Mouse (Mus musculus): ENCODE measurements at regions not wholly inside any gene's neighbourhood (a gene's known extent, or its start where the extent isn't known, plus 50 kb on each side); places are given as distances from the start of the nearest gene placed in this dataset.
A peak's percentile ranks its signal among the peaks of the same experiment; 100 is the strongest.

DNA sequence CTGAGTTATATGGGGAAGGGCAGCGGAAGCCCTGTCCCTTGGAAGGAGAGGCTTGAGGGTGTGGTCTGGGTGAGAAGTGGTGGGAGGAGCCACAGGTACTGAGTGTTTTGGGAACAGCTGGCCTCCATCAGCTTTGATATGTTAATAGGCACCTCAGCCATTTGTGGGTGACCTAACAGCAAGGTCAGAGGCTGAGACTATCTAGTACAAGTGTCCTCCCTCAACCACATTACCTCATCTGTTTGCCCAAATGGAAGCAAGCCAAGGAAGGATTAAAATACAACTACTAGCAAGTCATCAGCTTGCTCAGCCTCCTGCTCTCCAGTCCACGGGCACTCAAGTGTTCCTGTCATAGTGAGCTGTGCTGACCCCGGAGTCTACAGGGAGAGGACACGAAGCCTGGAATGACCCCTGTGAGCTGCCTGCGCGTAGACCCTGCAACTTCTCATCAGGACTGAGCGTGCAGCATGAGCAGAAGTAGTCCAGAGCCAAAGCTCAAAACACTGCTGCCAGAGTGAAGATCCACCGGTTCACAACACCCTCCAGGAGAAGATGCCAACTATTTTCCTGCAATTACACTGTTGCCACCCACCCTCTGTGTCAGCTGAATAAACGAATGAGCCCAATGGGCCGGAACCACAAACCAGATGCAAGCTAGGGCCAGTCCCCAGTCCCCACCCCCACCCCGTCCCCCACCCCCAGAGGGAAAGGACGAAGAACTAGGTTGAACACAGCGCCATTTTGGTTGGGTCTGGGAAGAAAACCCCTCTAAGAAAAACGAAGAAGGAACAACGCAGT is 239.6 kb downstream of the Qk start:
- no peak for DNase-seq (ENCODE audit: low spot score in 2 of 2)

DNA sequence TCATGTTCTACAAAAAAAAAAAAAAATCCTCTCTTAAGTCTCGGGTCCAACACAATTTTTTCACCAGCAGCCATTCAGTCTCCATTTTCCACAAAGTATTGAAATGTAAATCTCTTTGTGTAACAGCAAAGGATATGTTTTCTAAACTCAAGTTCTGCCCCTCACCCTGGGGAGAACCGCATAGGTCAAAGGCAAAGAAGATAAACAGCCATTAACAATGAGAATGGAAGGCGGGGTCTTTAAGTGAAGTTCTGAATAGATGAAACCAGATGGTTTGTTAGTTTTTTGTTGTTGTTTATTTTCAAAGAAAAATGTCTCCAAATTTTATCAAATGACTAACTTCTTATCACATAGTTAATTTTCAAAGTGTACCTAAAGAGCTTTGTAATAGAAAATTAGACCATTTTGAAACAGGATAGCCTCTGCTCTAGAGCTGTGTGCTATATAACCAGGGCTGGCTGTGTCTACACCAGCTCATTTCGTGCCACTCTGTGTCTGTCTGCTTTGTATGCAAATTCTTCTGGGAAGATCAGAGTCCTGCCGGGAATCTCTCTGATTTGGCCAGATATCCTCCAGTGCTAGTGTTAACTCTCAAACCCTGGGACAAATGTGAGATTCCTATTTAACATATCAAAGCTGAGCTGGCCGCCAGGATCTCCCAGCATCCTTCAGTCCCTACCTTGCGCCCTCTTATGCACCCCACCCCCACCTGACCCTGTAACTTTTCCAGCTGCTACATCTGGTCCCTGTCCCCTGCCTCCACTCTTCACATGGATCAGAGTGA is 240.9 kb downstream of the Qk start:
- no peak for DNase-seq (ENCODE audit: low spot score in 2 of 2)

DNA sequence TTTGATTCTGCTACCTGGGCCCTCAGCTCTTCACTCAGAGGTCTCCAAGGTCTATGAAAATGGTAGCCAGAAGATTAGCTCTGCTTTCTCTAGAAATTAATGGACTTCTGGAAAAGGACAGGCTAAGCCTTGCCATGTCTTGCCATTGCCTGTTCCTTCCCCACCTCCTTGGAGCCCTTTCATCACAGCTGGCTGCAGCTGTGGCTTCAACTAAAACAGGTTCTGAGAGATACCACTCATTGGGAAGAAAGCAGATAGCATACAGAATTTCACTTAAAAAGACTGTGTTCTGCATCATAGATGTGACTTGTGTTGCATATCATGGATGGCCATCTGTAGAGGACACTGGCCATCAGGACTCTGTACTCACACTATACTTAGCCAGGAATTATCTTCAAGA is 246.4 kb downstream of the Qk start:
- no peak for DNase-seq (ENCODE audit: low spot score in 2 of 2)

DNA sequence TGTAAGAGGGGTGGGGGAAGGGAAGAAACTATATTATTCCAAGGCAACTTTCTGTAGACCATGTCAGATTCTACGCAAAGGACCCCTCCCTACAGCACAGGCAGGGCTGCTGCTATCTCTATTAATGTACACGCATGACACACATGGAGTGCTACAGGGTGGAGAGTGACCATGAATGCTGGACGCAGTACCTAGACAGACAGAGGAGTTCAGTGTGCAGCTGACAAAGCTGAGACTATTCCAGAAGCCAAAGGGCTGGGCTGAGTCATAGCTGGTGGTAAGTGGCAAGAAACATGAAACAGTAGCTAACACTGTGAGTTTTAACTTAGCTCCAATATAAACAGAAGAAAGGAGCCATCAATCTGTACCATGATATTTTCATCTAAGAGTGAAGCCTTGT is 250.4 kb downstream of the Qk start:
- DNase-seq (ENCODE audit: low spot score in 2 of 2): no peak

DNA sequence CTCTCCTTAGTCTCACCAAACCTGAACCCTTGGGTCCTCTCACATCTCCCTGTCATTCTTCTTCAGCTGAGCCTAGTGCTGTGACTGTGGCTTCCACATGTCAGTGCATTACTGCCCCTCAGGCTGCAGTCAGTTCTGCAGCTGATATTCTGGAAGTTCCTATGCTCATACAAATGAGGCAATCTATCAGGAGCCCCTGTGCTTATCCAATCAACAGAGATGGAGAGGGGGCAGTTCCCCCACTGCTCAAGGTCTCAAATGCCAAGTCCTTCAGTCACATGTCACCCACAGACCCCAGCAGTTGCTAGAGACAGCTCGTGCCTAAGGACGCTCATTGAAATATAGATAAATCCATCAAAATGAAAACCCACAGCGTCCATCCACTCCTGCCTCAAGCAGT is 254.5 kb downstream of the Qk start:
- no peak for DNase-seq (ENCODE audit: low spot score in 2 of 2)

DNA sequence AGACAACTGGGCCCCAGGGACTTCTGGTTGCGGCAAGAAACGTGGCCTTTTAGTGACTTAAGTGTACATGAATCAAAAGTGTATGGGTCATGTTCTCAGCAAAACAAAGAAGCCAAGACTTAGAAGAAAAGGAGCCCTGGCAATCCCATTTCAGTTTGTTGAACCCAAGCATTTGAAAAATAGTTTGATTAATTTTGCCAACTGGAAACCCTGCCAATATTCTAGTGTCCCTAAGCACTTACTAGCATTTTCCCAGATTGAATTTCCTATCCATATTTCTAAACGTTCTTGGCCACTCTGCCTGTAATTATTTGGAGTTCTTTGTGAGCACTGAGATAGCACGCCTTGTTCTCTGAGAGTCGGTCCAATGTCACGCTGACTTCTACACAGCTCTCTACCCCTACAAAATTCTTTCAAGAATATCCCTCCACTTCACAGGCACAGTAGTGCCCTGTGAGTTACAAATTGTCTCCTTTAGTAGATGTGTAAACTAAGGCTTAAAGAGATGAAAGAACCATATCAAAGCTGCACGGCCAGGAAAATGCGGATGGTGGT is 257.0 kb downstream of the Qk start:
- no peak for DNase-seq (ENCODE audit: low spot score in 2 of 2)

DNA sequence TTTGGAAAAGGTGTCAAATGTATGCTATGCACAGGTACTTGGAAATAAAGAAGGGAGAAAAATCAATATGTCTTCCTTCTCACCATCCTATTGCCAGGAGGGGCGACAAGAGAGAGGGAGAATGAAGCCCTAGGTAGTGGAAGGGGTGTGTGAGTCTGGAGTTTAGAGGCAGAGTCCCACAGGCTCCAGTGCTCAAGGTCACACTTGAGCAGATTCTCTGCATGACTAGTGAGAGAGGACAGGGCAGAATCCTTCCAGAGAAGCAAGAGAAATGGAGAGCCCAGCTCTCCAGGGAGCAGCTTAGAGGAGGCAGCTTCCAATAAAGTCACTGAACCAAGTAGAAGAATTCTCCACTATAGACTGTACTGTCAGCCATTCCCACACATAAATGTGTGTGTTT is 261.9 kb downstream of the Qk start:
- DNase-seq (ENCODE audit: low spot score in 2 of 2): no peak

DNA sequence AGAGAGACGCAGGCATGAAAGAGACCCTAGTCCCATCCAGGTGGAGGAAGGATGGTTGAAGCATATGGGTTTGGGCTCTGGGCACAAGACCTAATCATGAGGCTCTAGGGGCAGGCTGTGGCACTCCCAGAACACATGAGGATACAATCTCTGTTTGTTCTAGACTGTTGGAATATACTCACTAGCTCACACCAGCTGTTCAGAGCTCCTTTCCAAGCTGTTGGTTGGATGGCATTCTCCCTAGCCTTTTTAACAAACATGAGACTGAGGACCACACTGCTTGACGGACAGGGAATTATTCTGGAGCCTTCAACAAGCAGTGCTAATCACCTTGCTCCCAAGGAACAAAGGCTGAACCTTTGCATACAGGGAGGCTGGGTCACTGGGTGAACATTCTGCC is 263.6 kb downstream of the Qk start:
- no peak for DNase-seq (ENCODE audit: low spot score in 2 of 2)

DNA sequence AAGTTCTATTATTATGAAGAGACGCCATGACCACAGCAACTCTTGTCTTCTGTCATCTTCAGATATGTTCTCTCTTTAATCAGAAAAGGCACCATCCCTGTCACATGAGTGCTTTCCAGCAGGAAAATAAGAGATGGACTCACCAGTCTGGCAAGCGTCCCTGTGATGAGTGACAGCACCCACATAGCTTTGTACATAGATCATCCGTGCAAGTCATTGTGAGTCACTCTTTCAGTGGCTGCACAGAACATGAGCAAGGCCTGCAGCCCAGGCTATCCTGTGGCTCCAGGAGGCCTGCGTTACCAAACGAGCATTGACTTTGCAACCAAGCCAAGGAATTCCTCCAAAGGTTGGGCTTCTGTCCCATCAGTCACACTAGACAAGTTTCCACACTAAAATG is 265.3 kb downstream of the Qk start:
- DNase-seq (ENCODE audit: low spot score in 2 of 2): no peak

DNA sequence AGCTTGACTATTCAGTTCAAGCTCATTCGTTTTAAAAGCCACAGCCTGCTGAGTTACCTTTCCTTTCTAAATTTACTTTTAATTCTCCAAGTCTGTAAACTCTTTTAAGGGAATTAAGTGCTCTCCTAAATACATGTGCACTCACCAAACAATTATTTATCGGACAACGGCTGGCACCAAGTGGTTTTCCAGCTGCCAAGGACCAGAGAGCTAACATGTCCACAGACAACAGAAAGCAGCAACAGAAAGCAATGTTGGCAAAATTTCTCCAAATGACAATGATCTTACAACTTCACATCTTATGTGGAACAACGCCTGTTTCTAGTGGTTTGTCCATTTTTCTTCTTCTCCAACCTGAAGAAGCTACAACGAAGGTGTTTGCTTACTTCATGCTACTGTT is 275.3 kb downstream of the Qk start:
- DNase-seq (ENCODE audit: low spot score in 2 of 2): no peak

DNA sequence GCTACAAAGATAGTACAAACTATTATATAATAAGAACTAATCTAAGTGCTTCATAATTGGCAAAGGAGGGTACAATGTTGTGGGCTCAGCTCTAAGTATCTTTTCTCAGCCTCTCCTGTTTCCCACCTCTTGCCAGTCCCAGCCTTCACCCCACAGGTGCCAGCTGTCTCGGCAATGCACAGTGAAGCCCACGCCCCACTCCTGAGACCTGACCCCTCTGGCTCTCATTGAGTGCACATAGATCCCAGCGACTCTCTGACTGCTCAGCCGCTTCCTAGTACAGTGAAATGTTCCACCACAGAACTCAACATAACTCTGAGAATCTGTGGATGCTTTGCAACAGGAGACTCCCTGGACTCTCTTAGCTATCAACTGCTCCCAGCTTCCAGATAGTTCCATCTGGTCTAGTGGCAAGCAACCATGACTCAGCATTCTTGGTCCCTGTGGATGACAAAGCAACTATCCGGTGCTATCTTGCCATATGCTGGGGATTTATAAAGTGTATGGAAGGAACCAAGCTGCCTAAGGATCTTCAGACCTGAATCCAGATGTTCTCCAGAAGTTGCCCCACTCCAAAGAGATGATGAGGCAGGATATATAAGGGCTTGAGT is 277.5 kb downstream of the Qk start:
- DNase-seq (ENCODE audit: low spot score in 2 of 2): no peak

DNA sequence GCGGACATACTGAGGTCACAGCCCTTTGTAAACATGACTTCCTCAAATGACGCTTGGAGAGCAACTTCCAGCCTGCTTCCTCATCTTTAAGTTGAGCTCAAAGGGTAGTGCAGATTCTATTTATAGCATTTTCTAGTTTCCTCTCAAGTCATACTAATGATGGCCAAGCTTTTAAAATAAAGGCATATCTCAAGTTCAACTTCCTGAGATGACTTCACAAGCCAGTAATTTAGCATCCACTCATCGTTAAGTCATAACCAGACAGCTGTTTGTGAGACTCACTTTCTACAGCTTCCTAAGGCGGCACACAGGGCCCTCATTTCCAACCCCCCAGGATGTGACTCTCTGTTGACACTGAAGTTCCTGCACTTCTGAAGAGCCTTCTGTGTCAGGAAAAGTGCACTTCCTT is 278.7 kb downstream of the Qk start:
- DNase-seq (ENCODE audit: low spot score in 2 of 2): no peak

DNA sequence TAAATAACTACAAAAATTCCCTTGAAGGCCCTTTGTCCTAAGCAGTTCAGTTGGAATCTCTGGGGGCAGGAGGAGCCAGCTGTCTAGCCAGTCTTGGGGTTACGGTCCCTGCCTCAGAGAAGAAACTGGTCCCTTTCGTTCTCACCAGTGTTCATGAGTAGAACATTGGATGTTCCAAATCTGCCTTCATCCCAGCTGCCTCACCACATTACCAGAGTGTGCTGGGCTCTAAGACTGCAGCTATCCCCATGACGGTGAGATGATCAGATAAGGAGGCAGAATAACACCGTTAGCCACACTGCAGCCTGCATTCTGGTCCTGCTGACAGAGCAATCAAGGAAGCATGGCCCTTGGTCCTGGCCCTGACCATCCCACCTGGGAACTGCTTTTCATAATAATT is 279.3 kb downstream of the Qk start:
- DNase-seq (ENCODE audit: low spot score in 2 of 2): no peak

DNA sequence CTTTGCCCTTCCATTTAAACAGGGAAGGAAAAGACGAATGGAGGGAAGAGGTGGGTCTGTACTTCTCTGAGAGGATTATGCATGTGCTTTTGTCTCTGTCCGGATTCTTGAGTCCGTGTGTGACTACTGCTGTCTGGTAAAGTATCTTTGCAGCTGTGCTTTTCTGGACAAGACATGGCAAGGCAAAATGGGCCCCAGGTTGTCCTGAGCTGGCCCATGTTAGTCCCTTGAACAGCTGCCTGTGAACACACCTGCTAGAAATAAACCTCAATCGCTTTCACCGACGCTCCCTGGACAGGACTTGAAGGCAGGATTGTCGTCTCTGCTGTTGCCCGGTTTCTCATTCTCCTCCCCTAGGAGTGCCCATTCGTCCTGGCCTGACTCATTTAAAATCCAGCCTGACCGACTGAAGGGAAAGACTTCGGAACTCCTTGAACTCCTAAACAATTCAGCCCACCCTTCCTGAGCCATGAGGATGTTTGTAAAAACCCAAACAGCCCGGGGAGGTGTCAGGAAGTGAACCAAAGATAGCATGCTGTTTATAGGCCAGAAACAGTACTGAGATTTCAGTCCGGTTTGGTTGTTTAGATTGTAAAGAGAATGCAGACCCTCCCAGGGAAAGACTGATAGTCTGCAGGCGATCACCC is 281.7 kb downstream of the Qk start:
- DNase-seq (ENCODE audit: low spot score in 2 of 2): no peak

DNA sequence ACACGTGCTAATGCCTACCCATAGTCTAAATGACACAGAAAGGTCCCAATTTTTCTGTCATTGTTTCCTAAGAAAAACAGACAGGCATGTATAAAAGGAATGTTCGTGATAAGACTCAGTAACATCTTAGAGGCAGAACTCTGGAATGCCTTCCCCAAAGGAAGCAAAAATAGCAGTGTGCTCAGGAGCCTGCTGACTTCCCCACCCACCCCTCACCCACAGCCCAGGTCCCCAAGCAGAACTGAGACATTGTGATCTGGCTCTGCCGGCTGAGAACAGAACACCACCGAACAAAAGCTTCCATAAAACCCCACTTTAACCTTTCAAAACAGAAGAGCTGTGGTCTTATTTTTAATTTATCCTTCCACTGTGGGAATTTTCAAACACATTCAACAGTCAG is 286.1 kb downstream of the Qk start:
- no peak for DNase-seq (ENCODE audit: low spot score in 2 of 2)

DNA sequence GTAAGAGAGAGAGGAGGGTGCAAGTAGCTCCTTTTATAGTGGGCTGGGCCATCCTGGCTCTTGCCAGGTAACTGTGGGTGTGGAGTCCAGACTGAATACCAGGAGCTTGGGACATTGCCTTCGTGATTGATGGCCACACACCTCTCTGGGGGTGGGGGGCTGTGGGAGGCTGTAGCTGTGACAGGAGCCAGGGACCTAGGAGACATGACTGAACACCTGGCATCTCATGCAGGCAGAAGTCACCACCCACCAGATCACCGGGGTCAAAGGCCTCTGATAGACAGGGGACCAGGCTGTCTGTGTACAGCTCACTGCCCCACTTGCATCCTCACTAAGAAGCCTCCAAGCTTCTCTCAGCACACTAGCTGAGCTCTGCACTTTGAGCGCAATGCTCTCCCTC is 288.6 kb downstream of the Qk start:
- no peak for DNase-seq (ENCODE audit: low spot score in 2 of 2)

DNA sequence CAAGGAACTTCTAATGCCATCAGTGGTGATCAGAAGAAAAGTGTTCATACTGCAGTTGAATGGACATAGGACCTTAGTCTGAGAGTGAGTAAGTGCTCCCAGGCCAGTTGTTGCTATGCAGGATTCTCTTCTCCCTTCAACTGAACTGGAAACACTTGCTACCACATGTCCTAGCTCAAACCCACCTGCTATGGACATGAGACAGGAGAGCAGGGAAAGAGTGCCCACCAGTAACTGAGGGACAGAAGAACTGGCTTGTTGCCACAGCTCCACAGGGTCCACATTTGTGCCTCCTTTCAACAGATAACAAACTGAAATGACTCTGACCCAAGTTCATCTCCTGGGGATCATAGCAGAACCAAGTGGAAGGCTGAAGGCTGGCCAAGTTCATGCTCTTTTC is 292.9 kb downstream of the Qk start:
- DNase-seq (ENCODE audit: low spot score in 2 of 2): no peak

DNA sequence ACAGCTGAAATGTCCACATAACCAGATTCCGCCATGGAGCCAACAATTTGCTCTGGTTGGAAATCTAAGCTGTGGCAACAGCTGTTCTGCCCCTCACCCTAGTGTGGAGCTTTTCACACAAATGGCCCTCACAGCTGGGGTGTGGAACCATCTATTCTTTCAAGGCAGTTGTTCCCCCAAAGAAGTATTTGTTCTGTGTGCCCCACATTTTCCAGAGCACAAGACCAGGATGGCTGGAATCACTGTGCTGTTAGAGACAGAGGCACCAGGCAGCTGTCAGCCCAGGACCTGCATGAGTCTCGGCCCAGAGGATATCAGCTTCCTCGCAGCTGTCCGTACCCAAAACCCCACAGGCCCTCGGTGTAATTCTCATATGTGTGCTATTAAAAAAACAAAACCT is 294.4 kb downstream of the Qk start:
- no peak for DNase-seq (ENCODE audit: low spot score in 2 of 2)

DNA sequence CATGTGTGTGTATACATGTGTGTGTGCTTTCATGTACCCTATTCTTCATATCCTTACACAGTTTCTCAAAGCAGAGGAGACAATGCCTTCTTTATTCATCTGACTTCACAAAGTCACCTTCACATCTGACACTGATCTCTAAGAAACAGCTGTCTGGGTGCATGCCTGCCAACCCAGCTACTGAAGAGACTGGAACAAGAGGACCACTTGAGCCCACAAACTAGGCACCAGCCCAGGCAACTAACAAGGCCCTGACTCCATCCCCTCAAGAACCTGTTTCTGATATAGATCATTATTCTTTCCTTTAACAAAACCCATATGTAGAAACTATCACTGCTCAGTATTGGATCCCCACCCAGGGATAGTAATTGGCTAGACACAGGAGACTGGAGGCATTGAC is 295.3 kb downstream of the Qk start:
- DNase-seq (ENCODE audit: low spot score in 2 of 2): no peak

DNA sequence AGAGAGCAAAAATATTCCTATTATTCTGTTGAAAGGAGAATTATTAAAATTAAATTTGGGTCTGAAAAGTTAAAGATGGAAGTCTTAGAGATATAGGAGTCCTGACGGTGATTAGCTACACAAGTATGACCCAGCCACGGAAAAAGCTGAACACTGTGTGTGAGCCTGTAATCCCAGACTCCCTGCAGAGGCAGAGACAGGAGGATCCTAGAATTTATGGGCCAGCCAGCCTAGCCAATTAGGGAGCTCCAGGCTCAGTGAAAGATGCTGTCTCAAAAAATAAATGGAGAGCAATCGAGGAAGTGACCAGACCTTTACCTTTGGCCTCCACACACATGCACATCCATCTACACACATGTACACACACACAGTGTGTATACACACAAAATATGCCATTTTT is 307.5 kb downstream of the Qk start:
- no peak for DNase-seq (ENCODE audit: low spot score in 2 of 2)

DNA sequence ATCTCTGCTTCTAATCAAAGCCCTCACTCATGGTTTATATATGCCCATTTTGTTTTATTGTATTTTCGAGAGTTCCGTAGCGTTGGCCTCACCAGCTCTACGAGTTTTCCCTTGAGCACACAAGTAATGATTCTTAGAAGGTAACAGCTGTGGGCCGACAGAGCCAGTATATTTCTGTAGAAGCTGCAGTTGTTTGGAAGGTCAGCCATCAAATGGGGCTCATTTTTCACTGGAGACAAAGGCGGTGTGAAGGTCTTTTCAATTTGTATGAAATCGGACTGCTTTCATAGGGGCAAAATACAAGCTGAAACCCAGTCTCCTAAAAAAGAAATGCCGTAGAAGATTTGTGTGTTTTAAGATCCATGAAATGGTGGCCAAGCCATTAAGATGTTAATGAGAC is 307.9 kb downstream of the Qk start:
- DNase-seq (ENCODE audit: low spot score in 2 of 2): no peak

DNA sequence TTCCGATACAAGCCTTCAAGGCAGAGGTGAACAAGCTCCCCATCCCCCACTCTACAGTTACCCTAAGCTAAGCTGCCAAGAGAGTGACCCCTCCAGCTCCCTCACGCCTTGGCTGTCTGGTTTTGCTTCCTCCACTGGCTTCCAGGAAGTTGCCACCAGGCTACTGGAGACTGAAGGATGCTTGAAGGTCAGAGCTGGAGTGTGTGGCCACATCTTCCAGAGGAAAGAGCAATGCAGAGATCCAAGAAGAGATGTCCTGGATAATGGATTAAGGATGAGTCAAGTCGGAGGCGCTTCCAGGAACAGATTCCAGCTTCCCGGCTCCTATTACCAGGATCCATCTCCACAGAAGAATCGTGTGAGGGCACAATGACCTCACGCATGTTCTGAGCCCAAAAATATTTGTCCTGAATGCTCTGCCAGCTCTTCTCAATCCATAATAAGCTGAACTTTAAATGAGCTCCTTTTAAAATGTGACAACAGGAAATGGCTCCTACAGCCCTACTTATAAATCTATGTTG is 318.5 kb downstream of the Qk start:
- DNase-seq (ENCODE audit: low spot score in 2 of 2): peak in 1 of 2 experiments; percentile 17

Measured in frontal cortex, postnatal 10 days (tissue).